Mouse (Mus musculus): Measurements from ENCODE around the gene Krt7.

DNA sequence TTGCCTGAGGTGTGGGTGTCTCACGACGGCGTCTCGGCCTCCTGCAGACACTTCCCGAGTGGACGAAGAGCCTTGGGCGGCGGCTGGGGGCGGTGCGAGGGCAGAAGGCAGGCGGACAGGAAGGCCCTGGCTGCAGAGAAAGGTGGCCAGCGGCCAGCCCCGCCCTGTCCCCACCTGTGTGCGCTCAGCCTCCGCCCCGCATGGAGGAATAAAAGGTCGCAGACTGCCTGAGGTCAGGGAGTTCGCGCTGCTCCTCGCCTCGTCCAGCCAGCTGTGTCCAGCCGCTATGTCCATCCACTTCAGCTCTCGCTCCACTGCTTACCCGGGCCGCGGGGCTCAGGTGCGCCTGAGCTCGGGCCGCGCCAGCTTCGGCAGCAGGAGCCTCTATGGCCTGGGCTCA lies 1.3 kb downstream of the Krt7 start:
- no peak for TF ChIP-seq POLR2A (IDR thresholded peaks at IDR 0.05; ENCODE audit: insufficient read depth, low read depth, low read length)
- TF ChIP-seq CTCF (IDR thresholded peaks at IDR 0.05) = no peak
- TF ChIP-seq EP300 (IDR thresholded peaks at IDR 0.05; ENCODE audit: insufficient read depth, low read depth, low read length) = no peak
